Mouse (Mus musculus): Measurements from ENCODE around the gene Tmem256. TPM values are rescaled to one million over a fixed set of nuclear protein-coding genes. Genes with fewer than 3 reads are reported as not detected.

The Tmem256 gene
- total RNA-seq, 2 experiments from 2014 or later = 113 to 126 TPM

GRCm38 (mm10) chr11:69864138-69864860 is 26.0 kb downstream of the Tmem256 start:
- intact Hi-C loops (cut with DNase I) = loop anchor here (5.0 kb wide), 1 partner anchor 52 kb away; no protein-coding TSS in a partner anchor
- Histone ChIP-seq H3K27ac (no peak overlapping the region), H3K4me3 (no peak overlapping the region)
- TF ChIP-seq CTCF (IDR thresholded peaks at IDR 0.05) = no peak
- DNase-seq (ENCODE audit: extremely low spot score in 1 of 2, low spot score in 2 of 2) = no peak

- TF ChIP-seq CTCF (IDR thresholded peaks at IDR 0.05) = no peak
- intact Hi-C loops (cut with DNase I) = no loop called here
- Histone ChIP-seq H3K27ac (no peak overlapping the region), H3K4me3 (no peak overlapping the region)
- no peak for DNase-seq (ENCODE audit: extremely low spot score in 1 of 2, low spot score in 2 of 2)
Measured at GRCm38 (mm10) chr11:69865561-69865960, 27.2 kb downstream of the Tmem256 start.

GRCm38 (mm10) chr11:69867335-69867734 is 29.0 kb downstream of the Tmem256 start:
- intact Hi-C loops (cut with DNase I) = no loop called here
- no peak for DNase-seq (ENCODE audit: extremely low spot score in 1 of 2, low spot score in 2 of 2)
- no peak overlapping the region for H3K27ac ChIP-seq
- no peak overlapping the region for H3K4me3 ChIP-seq
- TF ChIP-seq CTCF (IDR thresholded peaks at IDR 0.05) = no peak

DNA sequence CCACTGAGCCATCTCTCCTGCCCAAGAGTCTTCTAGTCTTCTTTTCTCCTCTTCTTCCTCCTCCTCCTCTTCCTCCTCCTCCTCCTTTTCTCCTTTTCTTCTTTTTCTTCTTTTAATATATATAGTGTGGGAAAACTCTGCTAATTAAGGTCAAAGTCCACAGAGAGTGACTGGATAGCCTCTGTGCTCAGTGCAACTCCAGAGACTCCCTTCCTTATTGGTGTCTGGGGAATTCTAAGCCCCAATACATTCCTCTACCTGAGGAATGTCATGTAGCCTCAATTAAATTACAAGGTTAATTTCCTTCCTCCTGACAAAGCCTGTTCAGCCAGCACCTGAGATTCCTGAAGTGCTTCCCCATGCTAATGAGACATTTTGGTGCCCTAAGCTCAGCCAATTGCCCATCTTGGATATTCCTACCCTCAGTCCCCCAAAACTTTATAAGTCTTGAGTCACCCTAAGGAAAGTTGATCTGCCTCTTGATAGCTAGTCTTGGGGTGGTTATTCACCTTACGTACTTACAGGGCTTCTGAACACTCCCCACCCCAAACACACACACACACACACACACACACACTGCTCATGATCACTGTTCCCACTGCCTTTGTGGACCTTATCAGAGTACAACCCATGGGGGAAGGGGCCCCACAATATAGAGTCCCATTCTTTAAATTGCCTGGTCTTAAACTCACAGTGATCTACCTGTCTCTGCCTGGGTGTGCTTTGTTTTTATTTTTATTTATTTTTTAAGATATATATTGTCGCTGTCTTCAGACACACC is 32.2 kb downstream of the Tmem256 start:
- TF ChIP-seq CTCF (IDR thresholded peaks at IDR 0.05) = no peak
- Histone ChIP-seq H3K4me3 (no peak overlapping the region), H3K27ac (no peak overlapping the region)
- intact Hi-C loops (cut with DNase I) = no loop called here
- DNase-seq (ENCODE audit: extremely low spot score in 1 of 2, low spot score in 2 of 2) = no peak

GRCm38 (mm10) chr11:69871822-69872221 is 33.5 kb downstream of the Tmem256 start:
- Histone ChIP-seq H3K4me3 (no peak overlapping the region), H3K27ac (no peak overlapping the region)
- intact Hi-C loops (cut with DNase I) = no loop called here
- no peak for DNase-seq (ENCODE audit: extremely low spot score in 1 of 2, low spot score in 2 of 2)
- TF ChIP-seq CTCF (IDR thresholded peaks at IDR 0.05) = no peak

GRCm38 (mm10) chr11:69872451-69872850 is 34.1 kb downstream of the Tmem256 start:
- TF ChIP-seq CTCF (IDR thresholded peaks at IDR 0.05) = no peak
- DNase-seq (ENCODE audit: extremely low spot score in 1 of 2, low spot score in 2 of 2) = no peak
- H3K4me3 ChIP-seq = no peak overlapping the region
- H3K27ac ChIP-seq = no peak overlapping the region
- intact Hi-C loops (cut with DNase I) = no loop called here

GRCm38 (mm10) chr11:69876186-69876585 is 37.9 kb downstream of the Tmem256 start:
- DNase-seq (ENCODE audit: extremely low spot score in 1 of 2, low spot score in 2 of 2) = no peak
- no peak for TF ChIP-seq CTCF (IDR thresholded peaks at IDR 0.05)
- Histone ChIP-seq H3K27ac (peak overlapping the region; percentile 24; the same call in 1 of the 2 replicates), H3K4me3 (no peak overlapping the region)
- intact Hi-C loops (cut with DNase I) = loop anchor here (2.0 to 5.0 kb wide), 4 partner anchors 39 to 193 kb away; partner anchors contain the start of genes Fgf11, Nlgn2, Polr2a and Senp3

DNA sequence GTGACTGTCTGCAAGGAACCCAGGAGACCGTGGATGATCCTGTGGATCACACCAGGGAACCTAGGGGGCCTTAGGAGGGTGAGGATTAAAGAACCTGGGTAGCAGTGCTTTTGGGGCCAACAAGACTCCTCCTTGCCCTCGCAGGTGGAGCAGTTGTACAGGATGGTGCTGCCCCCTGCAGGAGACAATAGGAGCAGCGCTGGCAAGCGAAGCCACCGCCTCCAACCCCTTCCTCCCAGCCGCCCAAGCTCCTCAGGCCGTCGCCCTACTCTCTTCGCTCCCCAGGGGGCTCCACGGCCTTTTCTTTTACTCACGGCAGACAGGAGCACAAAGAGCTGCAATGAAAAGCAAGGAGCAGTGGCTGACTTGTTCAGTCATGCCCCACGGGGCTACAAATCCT is 38.6 kb downstream of the Tmem256 start:
- H3K4me3 ChIP-seq = no peak overlapping the region
- TF ChIP-seq CTCF (IDR thresholded peaks at IDR 0.05) = peak; percentile 82
- no peak overlapping the region; the same call in 1 of the 2 replicates for H3K27ac ChIP-seq
- DNase-seq (ENCODE audit: extremely low spot score in 1 of 2, low spot score in 2 of 2) = peak; percentile 69 to 77
- intact Hi-C loops (cut with DNase I) = loop anchor here (2.0 to 5.0 kb wide), 4 partner anchors 40 to 194 kb away; partner anchors contain the start of genes Fgf11, Nlgn2, Polr2a and Senp3

DNA sequence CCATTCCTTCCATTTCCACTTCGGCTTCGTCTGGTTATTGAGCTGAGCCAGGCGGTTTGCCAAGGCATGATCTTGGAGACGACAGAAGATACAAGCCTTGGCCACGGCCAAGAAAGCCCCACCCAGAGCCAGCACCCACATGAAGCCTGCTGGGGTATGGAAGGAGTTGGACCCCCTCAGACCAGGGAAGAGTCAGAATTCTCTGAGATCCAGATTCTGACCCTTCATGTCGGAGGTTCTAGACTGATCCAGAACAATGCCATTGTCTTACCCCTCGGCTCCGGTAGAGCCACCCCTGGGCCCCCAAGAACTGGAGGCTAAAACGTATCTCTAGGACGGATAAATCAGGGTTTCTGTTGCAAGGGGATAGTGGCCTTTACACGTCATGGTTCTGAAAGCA is 39.6 kb downstream of the Tmem256 start, which contains the start of gene Tmem95:
Gene Tmem95 (minus strand): TSS at position 141 of the 400 bp plus-strand sequence.
- Histone ChIP-seq H3K27ac (no peak within 1 kb of the TSS), H3K4me3 (no peak within 1 kb of the TSS)
- intact Hi-C loops (cut with DNase I) = loop anchor here (2.0 to 5.0 kb wide), 4 partner anchors 41 to 195 kb away; partner anchors contain the start of genes Fgf11, Nlgn2, Polr2a and Senp3
- no peak for DNase-seq (ENCODE audit: extremely low spot score in 1 of 2, low spot score in 2 of 2)
- no peak for TF ChIP-seq CTCF (IDR thresholded peaks at IDR 0.05)

GRCm38 (mm10) chr11:69878399-69878798 is 40.1 kb downstream of the Tmem256 start:
- H3K27ac ChIP-seq = no peak overlapping the region
- no peak for TF ChIP-seq CTCF (IDR thresholded peaks at IDR 0.05)
- H3K4me3 ChIP-seq = no peak overlapping the region
- intact Hi-C loops (cut with DNase I) = loop anchor here (5.0 kb wide), 2 partner anchors 76 to 121 kb away; partner anchors contain the start of genes Fgf11 and Polr2a
- DNase-seq (ENCODE audit: extremely low spot score in 1 of 2, low spot score in 2 of 2) = no peak

DNA sequence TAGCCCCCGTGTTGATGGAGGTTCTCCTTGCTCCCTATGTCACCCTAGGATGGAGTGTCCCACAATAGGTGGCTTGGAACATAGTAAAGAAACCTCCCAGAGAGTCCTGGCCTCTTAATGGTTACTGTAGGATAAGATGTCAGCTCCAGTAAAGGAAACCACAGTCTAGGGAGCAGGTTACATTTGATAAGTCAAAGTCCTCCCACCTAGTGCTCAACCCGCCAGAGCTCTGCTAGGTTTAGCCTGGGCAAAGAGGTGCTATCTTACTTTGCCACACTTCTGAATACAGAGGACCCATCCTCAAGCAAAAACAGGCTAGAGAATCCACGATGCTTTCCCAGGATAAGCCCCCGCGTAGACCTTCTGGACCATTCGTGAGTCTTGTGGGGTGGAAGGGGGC is 40.6 kb downstream of the Tmem256 start:
- no peak for DNase-seq (ENCODE audit: extremely low spot score in 1 of 2, low spot score in 2 of 2)
- H3K4me3 ChIP-seq = no peak overlapping the region
- intact Hi-C loops (cut with DNase I) = loop anchor here (5.0 kb wide), 2 partner anchors 77 to 122 kb away; partner anchors contain the start of genes Fgf11 and Polr2a
- TF ChIP-seq CTCF (IDR thresholded peaks at IDR 0.05) = no peak
- no peak overlapping the region for H3K27ac ChIP-seq

- Histone ChIP-seq H3K27ac (no peak overlapping the region), H3K4me3 (peak overlapping the region; percentile 53)
- no peak for DNase-seq (ENCODE audit: extremely low spot score in 1 of 2, low spot score in 2 of 2)
- no peak for TF ChIP-seq CTCF (IDR thresholded peaks at IDR 0.05)
- intact Hi-C loops (cut with DNase I) = loop anchor here (2.0 to 5.0 kb wide), 3 partner anchors 21 to 122 kb away; partner anchors contain the start of genes 2810408A11Rik, Fgf11, Neurl4 and Polr2a
Measured at GRCm38 (mm10) chr11:69879711-69880110, 41.4 kb downstream of the Tmem256 start.
